Mouse (Mus musculus) frontal cortex, postnatal 14 days (tissue): ENCODE data around the gene Scn5a.

ENCODE experiments used
- DNase-seq, 2 experiments: peaks; one replicate each; pipeline ENCODE4 v3.0.0; 2022; ENCODE audit warnings: low spot score in 2 of 2

Scn5a gene

DNA sequence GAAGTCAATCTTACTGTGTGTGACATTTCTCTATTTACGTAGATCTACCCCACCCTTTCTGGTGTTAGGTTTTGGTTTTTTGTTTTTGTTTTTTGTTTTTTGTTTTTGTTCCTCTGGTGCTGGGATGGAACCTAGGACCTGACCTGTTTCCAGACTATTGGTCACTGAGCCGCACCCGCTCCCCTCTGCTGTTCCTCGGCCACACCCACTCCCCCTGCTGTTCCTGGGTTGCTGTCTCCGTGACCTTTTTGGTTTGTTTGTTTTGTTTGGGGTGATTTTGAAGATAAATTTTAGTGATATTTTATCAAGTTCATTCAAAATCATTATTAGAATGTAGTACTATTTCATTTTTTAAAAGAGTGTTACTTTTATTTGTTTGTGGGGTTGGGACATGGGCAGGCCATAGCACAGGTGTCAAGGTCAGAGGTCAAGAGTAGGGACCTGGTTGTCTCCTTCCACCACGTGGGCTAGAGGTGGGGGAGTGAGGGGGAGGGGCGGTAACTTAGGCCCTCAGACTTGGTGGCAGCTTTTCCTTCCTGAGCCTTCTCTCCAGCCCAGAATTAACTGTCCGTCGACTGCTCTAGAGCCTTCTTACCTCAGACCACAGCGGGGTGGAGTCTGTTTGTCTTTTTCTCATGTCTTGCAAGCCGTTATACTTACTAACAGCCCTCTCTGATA is 73.7 kb downstream of the Scn5a start:
- no peak for DNase-seq

DNA sequence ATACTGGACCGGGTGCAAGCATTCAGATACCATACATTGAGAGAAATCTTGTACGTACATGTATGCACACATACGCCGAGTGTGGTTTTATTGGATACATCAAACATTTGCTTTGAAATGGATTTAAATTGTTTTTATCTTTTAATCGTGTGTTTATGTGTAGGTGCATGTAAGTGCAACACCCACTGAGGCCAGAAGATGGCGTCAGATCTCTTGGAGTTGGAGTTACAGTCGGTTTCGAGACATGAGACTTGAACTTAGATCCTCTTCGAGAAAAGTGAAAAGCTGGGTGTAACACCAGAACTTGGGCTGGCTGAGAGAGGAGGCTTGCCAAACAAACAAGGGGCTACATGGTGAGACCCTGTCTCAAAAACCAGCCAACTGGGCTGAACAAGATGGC is 75.2 kb downstream of the Scn5a start:
- DNase-seq, result no peak

DNA sequence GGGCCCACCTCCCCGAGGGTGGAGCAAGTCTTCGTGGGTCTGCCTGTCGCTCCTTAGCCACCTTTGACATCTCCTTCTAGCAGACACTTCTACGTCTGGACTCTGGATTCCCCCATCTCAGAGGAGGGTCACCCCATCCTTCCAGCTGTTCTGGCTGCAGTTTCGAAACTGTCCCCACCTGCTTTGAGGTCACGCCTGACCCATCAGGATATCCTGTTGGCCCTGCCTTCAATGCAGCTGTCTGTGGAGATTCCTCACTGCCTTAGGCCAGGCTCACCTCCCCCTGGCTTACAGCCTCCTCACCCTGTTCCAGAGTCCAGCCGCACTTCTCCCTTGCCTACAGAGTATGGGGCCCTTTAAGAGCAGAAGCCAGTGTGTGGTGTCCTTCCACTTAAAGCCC is 79.9 kb downstream of the Scn5a start:
- no peak for DNase-seq

DNA sequence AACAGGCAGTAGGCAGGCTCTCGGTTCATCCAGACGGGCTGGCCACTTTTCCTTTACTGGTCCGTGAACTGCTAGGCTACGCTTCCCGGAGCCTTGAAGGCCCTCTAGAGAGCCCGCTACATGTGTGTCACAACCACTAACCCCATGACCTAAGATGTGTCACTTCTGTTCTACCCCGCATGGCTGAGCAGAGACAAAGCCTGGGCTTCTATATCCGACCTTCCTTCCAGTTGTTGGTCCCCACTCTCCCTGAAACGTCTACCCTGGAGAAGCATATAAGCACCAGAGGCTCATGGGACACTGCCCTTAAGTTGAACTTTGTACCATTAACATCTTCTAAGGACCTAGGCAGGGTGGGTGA is 80.6 kb downstream of the Scn5a start:
- DNase-seq, result no peak

DNA sequence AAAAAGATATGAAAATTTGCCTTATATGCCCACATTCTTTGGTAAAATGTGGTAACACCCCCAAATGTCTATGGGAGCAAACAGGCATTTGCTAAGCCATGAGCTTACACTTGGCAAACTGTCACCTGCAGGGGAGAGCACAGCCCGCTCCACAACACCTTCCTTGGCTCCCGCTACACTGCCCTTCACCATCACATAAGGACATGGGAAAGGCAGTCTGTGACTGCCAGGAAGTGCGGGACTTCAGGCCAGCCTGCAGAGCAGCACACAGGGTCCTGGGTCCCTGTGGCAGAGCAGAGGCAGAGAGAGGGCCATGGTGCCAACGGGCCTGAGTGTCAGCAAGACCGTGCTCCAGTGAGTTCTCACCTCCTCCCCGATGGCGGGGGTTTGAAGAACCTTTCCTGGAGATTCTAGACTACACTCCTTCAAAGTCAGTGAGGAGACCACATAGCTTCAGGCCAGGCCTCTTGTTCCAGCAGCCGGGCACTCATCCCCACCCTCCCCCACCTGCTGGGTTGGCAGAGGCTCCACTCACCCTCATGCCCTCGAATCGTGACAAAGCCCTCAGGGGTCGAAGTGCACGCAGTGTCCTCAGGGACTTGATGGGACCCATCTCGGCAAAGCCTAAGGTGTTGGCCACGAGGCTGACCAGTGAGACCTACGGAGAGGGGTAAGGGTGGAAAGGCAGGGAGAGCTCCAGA is 81.1 kb downstream of the Scn5a start:
- no peak for DNase-seq

DNA sequence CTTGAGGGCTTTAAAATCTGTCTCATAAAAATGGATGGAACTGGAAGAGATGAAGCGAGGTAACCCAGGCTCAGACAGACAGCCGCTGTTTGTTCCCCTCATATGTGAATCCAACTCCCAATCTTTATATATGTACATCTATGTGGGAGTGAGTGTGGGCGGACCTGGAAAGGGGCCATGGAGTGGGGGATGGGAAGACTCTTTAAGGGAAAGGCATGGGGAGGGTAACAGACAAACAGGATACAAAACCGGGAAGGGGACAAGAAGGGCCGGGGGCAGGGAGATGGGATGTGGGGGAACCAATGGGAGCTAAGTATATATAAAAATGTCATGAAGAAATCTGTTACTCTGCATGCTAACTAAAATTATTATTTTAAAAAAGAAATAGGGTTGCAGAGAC is 81.9 kb downstream of the Scn5a start:
- peak; percentile 35 to 36 for DNase-seq

DNA sequence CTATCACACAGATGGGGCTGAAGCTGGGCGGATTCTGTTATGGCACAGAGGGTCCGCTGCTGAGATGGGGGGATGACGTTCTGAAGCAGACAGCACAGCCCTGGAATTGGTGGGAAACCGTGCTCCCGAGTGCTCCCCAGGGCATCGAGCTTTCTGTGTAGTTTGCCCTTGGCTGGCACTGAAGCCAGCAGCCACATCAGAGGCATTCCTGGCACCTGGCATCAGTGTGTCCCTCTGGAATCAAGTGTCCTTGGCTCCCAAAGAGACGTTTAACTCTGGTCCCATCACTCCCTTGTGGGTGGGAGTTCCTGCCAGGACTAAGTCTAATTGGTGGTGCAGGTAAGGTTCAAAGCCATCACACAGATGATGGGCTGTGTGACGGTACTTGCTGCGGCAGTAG is 82.5 kb downstream of the Scn5a start:
- no peak for DNase-seq

DNA sequence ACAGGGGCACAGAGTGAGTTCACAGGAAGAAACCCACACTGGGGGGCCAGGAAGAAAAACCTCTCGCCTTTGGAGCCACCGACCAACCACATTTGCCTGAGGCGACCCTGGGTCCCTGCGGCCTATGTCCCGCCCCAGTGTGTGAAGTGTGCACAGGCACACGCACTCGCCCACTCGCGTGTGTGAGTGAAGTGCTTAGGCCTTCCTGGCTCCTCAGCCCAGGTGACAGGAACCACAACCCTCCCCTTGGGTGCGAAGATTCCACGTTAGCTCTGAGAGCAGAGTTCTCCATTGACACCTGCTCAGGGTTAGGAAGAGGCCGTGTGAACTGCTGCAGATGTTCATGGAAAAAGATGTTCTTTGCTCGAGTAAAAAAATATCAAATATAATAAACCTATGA is 93.9 kb downstream of the Scn5a start:
- DNase-seq, result no peak

DNA sequence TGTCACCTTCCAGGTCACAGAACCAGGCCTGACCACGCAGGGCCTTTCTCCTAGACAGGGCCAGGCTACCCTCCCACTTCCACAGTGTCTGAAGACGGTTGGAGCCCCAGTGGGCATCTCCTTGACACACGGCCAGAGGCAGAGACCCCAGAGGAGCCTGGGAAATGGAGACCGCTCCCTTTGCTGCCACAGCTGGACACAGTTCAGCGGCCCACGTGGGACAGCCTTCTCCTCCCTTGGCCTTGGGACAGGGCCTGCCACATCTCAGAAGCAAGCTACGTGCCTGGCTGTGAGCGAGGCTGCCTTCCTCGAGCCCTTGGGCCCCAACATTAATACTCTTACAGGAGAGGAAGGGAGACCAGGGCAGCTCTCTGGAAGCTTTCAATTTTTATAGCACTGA is 94.4 kb downstream of the Scn5a start:
- no peak for DNase-seq

DNA sequence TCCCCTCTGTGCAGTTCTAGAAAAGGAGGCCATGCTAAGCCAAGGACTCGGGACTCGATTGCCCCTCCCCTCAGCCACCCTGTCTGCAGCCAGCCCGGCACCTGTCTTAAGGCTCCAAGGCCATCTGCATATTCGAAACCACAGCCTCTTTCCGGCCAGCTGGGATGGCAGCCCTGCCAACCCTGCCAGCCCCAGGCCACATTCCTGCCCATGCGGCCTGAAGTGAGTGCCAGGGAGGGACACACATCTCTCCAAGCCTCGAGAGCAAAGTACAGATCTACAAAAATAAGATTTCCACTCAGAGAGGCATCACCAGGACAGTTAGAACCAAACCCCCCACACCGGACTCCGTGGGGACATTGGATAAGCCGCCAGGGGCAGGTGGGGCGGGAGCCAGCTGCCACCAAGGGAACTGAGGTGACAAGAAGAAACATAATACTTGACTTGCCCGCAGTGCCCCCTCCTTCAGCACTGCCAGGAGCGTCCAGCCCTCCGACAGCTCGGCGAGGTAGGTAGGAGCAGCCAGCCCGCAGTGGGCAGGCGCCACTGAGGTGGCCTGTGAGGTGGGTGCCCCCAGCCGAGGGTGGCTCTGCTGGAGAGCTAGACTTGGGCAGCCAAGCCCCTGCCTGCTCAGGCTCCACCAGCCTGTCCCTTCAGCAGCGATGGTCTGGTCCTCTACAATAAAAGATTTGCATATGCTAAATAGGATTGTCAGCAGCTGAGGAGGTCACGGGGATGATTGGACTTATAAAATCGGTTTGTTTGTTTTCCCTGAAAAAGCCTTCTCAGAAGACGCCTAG is 95.1 kb downstream of the Scn5a start:
- no peak for DNase-seq

DNA sequence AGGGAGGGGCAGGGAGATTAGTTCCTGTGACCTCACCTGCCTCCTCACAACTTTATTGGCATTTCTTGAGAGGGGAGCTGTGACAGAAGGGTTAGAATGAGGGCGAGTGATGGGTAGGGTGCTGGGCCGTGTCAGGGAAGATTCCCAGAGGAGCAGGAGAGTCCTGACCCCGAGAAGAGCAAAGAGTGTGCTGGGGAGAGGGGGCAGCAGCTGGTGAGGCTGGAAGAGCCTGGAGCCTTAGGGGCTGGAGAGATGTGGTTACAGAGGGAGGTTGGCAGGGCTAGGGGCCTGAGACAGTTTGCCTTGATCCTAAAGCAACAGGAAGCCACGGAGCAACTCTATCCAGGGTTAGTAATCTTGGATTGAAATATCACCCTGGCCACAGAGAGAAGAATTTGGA is 97.2 kb downstream of the Scn5a start:
- DNase-seq, result no peak

DNA sequence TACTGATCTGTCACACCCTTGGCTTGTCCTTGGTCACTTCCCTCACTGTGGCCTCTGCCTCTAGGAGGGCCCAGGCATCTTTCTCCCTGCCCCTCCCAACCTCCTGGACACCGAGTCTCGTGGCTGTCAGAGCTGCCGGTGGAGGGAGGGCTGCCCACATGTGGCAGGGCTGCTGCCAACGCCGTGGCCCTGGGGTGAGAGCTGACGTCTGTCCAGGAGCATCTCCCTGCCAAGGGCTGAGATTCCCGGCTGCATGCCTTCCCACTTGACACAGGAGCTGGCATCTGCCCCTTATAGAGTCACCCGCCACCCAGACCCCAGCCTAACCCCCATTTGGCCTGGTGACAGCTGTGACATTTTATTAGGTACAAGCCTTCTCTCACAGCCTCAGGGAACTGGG is 99.5 kb downstream of the Scn5a start:
- no peak for DNase-seq

DNA sequence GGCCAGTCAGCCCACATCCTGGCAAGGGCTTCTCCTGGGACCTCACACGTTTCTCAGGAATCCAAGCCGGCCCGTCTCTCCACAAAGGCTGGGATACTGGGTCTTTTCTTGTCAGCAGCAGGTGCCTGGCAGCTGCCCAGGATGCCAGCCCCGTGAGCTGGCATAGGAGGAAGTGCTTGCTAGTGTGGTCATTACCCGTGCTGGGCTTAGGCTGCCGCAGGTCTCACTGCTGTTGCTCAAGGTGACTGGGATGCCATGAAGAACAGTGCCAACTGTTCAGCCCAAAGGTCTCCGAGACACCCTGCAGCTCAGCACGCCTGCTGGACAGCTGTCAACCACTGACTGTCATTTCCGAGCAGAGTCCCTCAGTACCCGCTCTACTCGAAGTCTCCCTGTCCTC is 100.5 kb downstream of the Scn5a start:
- no peak for DNase-seq

DNA sequence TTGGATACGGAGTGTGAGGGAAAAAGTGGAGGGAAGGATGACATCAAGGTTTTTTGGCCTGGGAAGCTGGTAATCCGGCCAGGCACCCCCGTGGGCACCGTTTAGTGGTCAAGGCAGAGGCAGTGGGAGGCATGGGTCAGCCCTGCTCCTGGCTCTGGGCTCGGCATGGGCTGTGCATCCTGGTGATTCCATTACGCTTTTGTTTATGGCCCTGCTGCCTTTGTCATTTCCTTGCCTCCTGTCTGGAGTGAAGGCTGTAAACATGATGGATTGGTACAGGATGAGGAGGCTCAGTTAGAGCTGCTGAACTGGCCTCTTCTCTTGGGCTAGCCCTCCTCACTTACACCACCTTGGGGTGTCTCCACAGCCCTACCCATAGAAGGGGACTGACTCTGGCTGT is 101.1 kb downstream of the Scn5a start:
- no peak for DNase-seq

DNA sequence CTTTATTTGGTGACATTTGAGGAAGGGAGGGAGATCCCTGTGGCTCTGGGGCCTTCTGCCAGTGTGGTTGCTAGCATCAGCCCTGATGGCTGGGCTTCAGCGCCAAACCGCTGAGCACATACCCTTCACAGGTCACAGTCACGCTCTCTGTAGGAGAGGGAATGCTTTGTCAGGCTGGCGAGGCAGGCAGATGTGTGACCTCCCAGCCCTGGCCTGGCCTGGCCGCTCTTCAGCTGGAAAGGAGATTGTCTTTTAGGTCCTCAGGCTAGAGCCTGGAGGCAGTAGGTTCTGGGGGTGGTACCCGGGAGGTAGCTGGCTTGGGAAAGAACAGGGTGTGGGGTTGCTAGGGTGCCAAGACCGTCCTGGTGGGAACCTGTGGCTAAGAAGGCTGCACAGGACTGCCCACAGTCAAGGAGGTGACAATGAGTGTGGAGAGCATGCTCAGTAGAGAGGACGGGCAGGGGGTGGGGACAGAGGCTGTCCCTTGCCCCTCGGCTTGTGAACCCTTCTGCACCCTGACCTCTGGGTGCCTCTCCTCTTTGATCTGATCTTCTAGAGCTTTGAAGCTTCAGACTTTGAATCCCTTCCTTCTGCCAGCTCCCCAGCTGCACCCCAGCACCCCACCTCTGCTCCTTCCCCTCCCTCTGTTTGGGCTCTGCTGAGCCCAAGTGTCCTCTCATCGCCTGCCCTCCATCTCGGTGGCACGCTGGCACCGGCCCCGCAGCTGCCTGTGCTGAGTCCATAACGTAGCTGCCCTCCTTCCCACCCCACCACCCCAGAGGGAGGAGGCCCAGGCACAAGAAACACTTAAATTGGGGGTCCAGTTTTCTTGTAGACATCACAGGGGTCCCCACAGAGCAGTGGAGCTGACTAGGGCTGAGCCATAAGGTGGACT is 103.9 kb downstream of the Scn5a start:
- DNase-seq, result no peak

DNA sequence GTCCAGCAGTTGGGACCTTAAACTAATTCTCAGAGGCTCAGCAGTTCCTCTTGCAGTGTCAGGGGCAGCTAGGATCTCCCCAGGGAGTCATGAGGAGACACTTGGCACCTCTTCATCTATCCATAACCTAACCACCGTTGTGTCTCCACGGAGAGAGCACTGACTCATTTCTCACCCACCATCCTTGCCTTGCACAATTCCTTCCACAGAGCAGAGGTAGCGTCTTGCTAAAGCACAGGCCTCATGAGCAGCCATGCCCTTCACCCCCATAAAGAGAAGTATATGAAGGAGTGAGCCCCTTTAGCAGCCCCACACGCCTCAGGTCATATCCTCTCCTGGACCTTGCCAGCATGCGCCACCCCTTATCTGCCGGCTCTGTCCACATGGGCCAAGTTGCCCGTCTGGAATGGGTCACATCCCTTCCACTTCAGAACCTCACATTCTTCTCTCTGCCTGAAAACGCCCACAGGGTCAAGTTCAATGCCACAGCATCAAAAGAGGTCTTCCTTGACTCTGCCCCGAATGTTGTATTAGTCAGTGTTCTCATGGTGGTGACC is 105.1 kb downstream of the Scn5a start:
- DNase-seq, result no peak

DNA sequence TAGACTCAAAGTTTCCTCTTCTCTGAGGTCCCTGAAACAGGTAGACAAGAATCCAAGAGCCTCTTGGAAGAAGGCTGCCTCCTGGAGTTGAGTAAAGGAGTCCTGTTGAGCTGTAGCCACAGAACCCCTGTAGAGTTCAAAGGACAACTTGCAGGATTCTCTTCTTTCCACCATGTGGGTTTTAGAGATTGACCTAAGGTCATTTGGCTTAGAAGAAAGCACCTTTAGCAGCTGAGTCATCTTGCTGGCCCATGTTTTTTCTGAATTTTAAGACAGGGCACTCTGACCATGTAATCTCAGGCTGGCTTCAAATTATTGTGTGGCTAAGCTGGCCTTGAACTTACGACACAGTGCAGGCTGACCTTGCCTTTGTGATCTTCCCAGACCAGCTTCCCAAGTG is 105.8 kb downstream of the Scn5a start:
- no peak for DNase-seq

DNA sequence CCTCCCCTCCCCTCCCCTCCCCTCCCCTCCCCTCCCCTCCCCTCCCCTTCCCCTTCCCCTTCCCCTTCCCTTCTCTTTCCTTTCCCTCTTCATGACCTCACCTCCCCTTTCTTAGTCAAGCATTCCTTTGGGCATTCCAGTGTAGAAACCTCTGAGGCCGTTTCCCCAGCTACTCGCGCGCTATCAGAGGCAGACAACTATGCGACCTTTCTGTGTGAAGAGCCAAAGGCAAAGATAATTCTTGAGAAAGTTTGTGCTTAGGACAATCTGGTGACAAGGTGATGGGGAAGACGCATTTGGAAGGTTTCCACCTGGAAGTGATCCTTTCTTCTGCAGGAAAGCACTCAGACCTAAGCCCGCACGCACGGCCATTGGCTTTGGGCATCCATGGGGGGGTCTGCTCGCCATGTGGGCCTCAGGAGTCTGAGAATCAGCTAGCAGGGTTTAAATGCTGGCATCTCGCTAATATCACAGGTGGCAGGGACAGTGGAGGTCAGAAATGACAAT is 106.4 kb downstream of the Scn5a start:
- no peak for DNase-seq

DNA sequence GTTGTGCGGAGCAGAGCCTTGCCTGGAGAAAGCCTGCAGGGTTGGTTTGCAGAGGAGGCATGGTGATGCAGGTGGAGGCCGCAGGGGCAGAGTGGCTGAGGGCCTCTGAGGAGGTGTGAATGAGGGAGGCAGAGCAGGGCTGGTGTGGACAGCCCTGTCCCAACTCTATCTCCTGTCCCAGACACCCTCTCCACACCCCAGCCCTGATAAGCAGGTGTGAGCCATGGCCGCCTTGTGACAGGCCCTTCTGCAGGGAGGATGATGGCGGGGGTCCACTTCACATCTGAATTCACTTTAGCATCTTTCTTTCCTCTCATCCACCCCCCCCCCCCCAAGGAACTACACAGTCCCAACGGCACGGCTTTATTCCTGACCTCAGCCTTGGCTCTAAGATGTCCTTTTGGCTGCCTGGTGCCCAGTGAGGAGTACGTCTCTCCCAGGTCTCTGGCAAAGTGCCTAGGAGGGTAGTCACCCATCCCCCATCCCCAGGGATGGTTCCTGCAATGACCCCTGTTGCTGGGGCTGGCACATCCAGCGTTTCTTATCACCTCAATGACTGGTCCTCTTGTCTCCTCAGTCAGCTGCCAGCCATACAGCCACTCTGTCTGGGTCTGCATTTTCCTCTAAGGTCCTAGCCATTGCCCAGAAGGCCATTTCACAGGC is 109.0 kb downstream of the Scn5a start:
- DNase-seq, result no peak

DNA sequence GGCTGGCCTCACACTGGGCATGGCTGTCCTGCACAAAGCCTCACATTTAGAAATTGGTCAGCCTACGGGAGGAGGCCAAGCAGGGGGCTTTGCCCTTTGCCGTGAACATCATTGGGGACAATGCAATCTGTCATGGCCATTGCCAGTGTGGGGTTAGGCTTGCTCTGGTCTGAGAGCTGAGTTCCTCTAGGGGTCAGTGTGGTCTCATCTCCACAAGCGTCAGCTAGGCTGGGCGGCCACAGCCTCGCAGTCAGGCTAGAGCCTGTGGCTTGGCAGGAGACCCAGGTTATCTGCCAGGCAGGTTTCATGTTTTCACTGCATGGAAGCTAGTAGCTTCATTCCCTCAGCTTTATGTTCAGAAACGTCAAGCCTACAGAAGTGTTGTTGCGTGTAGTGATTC is 113.2 kb downstream of the Scn5a start:
- DNase-seq, result peak in 1 of 2 experiments; percentile 19

DNA sequence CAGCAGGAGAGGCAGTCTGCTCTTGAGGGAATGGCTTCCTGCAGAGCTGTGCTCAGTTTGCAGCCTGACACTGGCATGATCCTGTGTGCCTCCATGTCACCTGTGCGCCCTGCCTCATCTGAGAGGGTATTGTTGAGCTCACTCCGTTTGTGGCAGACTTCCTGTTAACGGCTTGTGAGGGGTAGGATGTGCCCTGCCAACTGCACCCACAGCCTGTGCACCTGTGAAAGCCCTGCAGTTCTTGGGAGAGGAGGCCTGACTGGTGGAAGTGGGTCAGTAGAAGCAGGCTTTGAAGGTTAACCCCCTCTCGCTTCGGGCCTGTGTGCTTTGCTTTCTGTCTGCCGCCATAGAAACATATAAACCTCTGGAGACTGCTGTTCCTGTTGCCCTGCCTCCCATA is 113.8 kb downstream of the Scn5a start:
- DNase-seq, result no peak
